Mouse (Mus musculus): ENCODE data around the gene Mien1. TPM values are rescaled to one million over a fixed set of nuclear protein-coding genes. Genes with fewer than 3 reads are reported as not detected.

The Mien1 gene
- total and polyA plus RNA-seq, 3 experiments: 71.6 to 93.2 TPM; not detected in 1

GRCm38 (mm10) chr11:98443688-98444087, 4.9 kb upstream of the Mien1 start:
- Histone ChIP-seq H3K36me3 (ENCODE audit: control insufficient read depth in 1 of 2, insufficient read depth in 2 of 2, low read length in 2 of 2) (no peaks in the 10 kb centered on the region), H3K9ac (ENCODE audit: control insufficient read depth, low read depth, low read length, poor library complexity, severe bottlenecking) (no peak overlapping the region), H3K27ac (ENCODE audit: control insufficient read depth, low read depth, low read length) (no peak overlapping the region), H3K4me1 (ENCODE audit: control insufficient read depth in 1 of 2, insufficient read depth in 2 of 2, low read length in 2 of 2) (no peaks in the 10 kb centered on the region), H3K79me2 (ENCODE audit: control insufficient read depth, insufficient read depth, low read length, poor library complexity) (no peaks in the 10 kb centered on the region; the same call in 1 of the 2 replicates), H3K27me3 (ENCODE audit: control insufficient read depth in 1 of 2, insufficient read depth in 2 of 2, low read length in 2 of 2) (peaks cover 0 to 6% of the 10 kb centered on the region in 2 experiments), H3K4me3 (ENCODE audit: control insufficient read depth in 1 of 2, insufficient read depth in 1 of 2, low read depth in 2 of 2, low read length in 2 of 2) (no peak overlapping the region), H3K9me3 (replicated peaks; ENCODE audit: insufficient read depth, low read length) (no peaks in the 10 kb centered on the region)
- peak; percentile 10 for DNase-seq (ENCODE audit: low read depth, low spot score)
- TF ChIP-seq TBP (IDR thresholded peaks at IDR 0.05; ENCODE audit: low read depth, low read length) (peak; percentile 65; the same call in 1 of the 2 replicates), ZMIZ1 (IDR thresholded peaks at IDR 0.05; ENCODE audit: low read depth, low read length) (peak; percentile 28; the same call in 1 of the 2 replicates), CTCF (IDR thresholded peaks at IDR 0.05 in 2 of 3, conservative IDR thresholded peaks at IDR 0.05 in 1 of 3; ENCODE audit: control insufficient read depth in 1 of 3, insufficient read depth in 1 of 3, low read depth in 2 of 3, low read length in 3 of 3, poor library complexity in 1 of 3, severe bottlenecking in 1 of 3) (peak in 2 of 3 experiments; percentile 4 to 17; a peak in 1 of 6 replicates), E2F4 (IDR thresholded peaks at IDR 0.05; ENCODE audit: borderline replicate concordance, low read depth, low read length) (no peak)

- DNase-seq (ENCODE audit: low read depth, low spot score): no peak
- Histone ChIP-seq H3K9me3 (replicated peaks; ENCODE audit: insufficient read depth, low read length) (no peaks in the 10 kb centered on the region), H3K27me3 (ENCODE audit: control insufficient read depth in 1 of 2, insufficient read depth in 2 of 2, low read length in 2 of 2) (peaks cover 0 to 2% of the 10 kb centered on the region in 2 experiments; a peak in 1 of 4 replicates), H3K4me3 (ENCODE audit: control insufficient read depth in 1 of 2, insufficient read depth in 1 of 2, low read depth in 2 of 2, low read length in 2 of 2) (no peak overlapping the region), H3K36me3 (ENCODE audit: control insufficient read depth in 1 of 2, insufficient read depth in 2 of 2, low read length in 2 of 2) (no peaks in the 10 kb centered on the region), H3K27ac (ENCODE audit: control insufficient read depth, low read depth, low read length) (no peak overlapping the region), H3K79me2 (ENCODE audit: control insufficient read depth, insufficient read depth, low read length, poor library complexity) (no peaks in the 10 kb centered on the region; the same call in 1 of the 2 replicates), H3K4me1 (ENCODE audit: control insufficient read depth in 1 of 2, insufficient read depth in 2 of 2, low read length in 2 of 2) (peaks cover 2 to 5% of the 10 kb centered on the region in 2 experiments; a peak in 1 of 4 replicates), H3K9ac (ENCODE audit: control insufficient read depth, low read depth, low read length, poor library complexity, severe bottlenecking) (no peak overlapping the region)
- no peak for TF ChIP-seq GABPA (IDR thresholded peaks at IDR 0.05; ENCODE audit: low read depth, low read length)
- no peak for TF ChIP-seq ZC3H11A (IDR thresholded peaks at IDR 0.05; ENCODE audit: low read depth, low read length)
- no peak for TF ChIP-seq NELFE (IDR thresholded peaks at IDR 0.05; ENCODE audit: low read depth, low read length)
- no peak for TF ChIP-seq MAFK (IDR thresholded peaks at IDR 0.05; ENCODE audit: borderline replicate concordance, low read depth, low read length)
- TF ChIP-seq TAL1 (IDR thresholded peaks at IDR 0.05; ENCODE audit: low read length): no peak
- no peak for TF ChIP-seq CHD1 (IDR thresholded peaks at IDR 0.05; ENCODE audit: low read depth, low read length)
- TF ChIP-seq SIN3A (IDR thresholded peaks at IDR 0.05; ENCODE audit: low read length): no peak
- no peak for TF ChIP-seq TCF12 (IDR thresholded peaks at IDR 0.05; ENCODE audit: low read depth, low read length)
Observed at GRCm38 (mm10) chr11:98437441-98437840, 1.4 kb downstream of the Mien1 start.

GRCm38 (mm10) chr11:98435723-98436122, 3.1 kb downstream of the Mien1 start:
- Histone ChIP-seq H3K4me1 (ENCODE audit: control insufficient read depth in 1 of 2, insufficient read depth in 2 of 2, low read length in 2 of 2) (peaks cover 2 to 5% of the 10 kb centered on the region in 2 experiments; a peak in 1 of 4 replicates), H3K36me3 (ENCODE audit: control insufficient read depth in 1 of 2, insufficient read depth in 2 of 2, low read length in 2 of 2) (no peaks in the 10 kb centered on the region), H3K27ac (ENCODE audit: control insufficient read depth, low read depth, low read length) (no peak overlapping the region), H3K9me3 (replicated peaks; ENCODE audit: insufficient read depth, low read length) (no peaks in the 10 kb centered on the region), H3K79me2 (ENCODE audit: control insufficient read depth, insufficient read depth, low read length, poor library complexity) (no peaks in the 10 kb centered on the region; the same call in 1 of the 2 replicates), H3K4me3 (ENCODE audit: control insufficient read depth in 1 of 2, insufficient read depth in 1 of 2, low read depth in 2 of 2, low read length in 2 of 2) (no peak overlapping the region), H3K27me3 (ENCODE audit: control insufficient read depth in 1 of 2, insufficient read depth in 2 of 2, low read length in 2 of 2) (peaks cover 0 to 6% of the 10 kb centered on the region in 2 experiments; a peak in 2 of 4 replicates), H3K9ac (ENCODE audit: control insufficient read depth, low read depth, low read length, poor library complexity, severe bottlenecking) (no peak overlapping the region)
- TF ChIP-seq RCOR1 (IDR thresholded peaks at IDR 0.05; ENCODE audit: low read depth, low read length) (no peak), CTCF (IDR thresholded peaks at IDR 0.05 in 2 of 3, conservative IDR thresholded peaks at IDR 0.05 in 1 of 3; ENCODE audit: control insufficient read depth in 1 of 3, insufficient read depth in 1 of 3, low read depth in 2 of 3, low read length in 3 of 3, poor library complexity in 1 of 3, severe bottlenecking in 1 of 3) (no peak), MAFK (IDR thresholded peaks at IDR 0.05; ENCODE audit: borderline replicate concordance, low read depth, low read length) (no peak), ZKSCAN1 (IDR thresholded peaks at IDR 0.05; ENCODE audit: low read depth, low read length) (no peak), MYB (IDR thresholded peaks at IDR 0.05; ENCODE audit: low read depth, low read length) (no peak), USF2 (IDR thresholded peaks at IDR 0.05; ENCODE audit: borderline replicate concordance in 1 of 2, insufficient read depth in 1 of 2, low read depth in 1 of 2, low read length in 2 of 2) (no peak), E2F4 (IDR thresholded peaks at IDR 0.05; ENCODE audit: borderline replicate concordance, low read depth, low read length) (no peak), MYC (IDR thresholded peaks at IDR 0.05; ENCODE audit: low read depth, low read length) (no peak), GATA1 (IDR thresholded peaks at IDR 0.05; ENCODE audit: low read depth, low read length) (no peak), USF1 (IDR thresholded peaks at IDR 0.05; ENCODE audit: low read depth, low read length) (no peak), EP300 (IDR thresholded peaks at IDR 0.05; ENCODE audit: low read depth in 1 of 2, low read length in 2 of 2) (no peak), ZC3H11A (IDR thresholded peaks at IDR 0.05; ENCODE audit: low read depth, low read length) (no peak), HCFC1 (IDR thresholded peaks at IDR 0.05; ENCODE audit: low read depth, low read length) (no peak), SMC3 (IDR thresholded peaks at IDR 0.05; ENCODE audit: low read depth, low read length) (no peak), CHD2 (IDR thresholded peaks at IDR 0.05; ENCODE audit: low read length) (no peak), MAX (IDR thresholded peaks at IDR 0.05; ENCODE audit: low read length) (no peak)
- DNase-seq (ENCODE audit: low read depth, low spot score): no peak
